Mouse (Mus musculus): ENCODE data around the gene Mcoln2. TPM values are rescaled to one million over a fixed set of nuclear protein-coding genes. Genes with fewer than 3 reads are reported as not detected.

The Mcoln2 gene
- under 1 TPM in 1 of 2 experiments, not detected in 1; 0.60 TPM for total RNA-seq (2021)

DNA sequence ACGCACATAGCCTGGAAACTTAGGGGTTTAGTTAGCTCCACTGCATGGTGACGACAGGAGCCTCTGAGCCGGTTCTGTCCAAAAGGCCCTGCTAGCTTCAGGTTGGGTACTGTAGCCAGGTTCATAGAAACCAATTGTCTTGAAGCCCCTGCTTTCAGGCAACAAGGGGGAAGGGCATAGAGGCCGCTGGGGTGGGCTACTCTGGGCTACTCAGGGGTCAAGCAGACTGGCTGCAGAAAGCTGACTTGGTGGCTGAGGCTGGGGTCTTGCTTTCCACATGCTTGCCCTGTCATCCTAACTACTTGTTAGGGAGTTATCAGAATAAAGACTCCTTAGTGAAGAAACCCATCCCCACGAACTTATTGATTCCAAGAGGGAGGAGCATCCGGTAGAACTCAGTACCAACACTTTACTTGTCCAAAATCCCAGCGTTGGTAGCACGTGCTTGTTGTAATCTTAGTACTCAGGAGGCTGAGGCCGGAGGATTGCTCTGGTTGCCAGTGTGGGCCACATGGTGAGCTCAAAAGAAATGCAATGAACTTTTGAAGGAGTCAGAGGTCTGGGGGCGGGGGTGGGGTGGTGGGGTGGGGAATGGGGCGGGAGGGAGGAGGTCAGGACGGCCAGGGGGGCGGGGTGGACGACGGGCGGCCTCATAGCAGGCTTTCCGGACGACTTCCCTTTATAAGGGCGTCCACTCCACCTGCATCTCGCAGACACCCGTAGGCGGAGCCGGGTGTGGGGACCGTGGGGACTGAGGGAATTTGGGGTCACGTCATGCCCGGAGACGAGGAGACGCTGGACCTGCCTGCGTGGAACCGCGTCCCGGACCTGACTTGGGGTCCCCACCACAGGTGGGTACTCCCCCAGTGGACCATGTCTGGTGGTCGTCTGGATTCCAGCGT is at the start of gene Mcoln2:
Gene Mcoln2, plus strand, starts transcription at position 678 of the 902 bp plus-strand sequence.
- intact Hi-C loops (cut with DNase I) = no loop called here
- DNase-seq (ENCODE audit: extremely low spot score in 1 of 2, low spot score in 2 of 2) = peak in 1 of 2 experiments; percentile 28

DNA sequence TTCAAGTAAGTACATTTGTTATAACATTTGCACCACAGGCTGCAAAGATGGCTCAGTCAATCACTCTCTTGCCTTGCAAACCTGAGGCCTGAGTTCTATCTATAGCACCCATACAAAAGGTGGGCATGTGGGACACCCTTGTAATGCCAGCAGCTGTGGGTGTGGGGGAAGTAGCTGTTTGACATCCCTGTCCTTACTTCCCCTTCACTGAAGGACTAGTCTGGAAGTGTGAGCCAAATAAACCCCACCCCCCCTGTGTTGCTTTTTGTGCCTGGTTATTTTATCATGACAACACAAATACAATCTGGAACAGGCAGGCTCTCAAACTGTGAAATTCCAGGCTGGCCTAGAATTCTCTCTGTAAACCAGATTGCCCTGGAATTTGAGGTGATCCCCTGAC is 49.7 kb upstream of the Mcoln2 start:
- intact Hi-C loops (cut with DNase I) = loop anchor here (10.0 kb wide), 1 partner anchor 145 kb away; no protein-coding TSS in a partner anchor

DNA sequence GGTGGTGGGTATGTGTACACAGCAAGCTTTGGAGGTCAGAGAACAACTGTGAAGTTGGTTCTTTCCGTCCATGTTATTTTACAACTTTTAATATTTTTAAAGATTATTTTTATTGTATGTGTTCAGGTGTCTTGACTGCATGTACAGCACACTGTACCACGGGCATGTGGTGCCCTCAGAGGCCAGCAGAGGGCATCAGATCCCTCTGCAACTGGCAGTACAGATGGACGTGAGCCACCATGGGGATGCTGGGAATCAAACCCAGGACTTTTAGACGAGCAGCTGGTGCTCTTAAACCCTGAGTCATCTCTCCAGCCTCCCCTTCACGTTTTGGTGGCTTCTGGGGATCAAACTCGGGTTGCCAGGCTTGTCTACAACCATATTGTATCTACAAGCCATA is 47.6 kb upstream of the Mcoln2 start:
- intact Hi-C loops (cut with DNase I) = loop anchor here (10.0 kb wide), 1 partner anchor 147 kb away; no protein-coding TSS in a partner anchor
- no peak for DNase-seq (ENCODE audit: extremely low spot score in 1 of 2, low spot score in 2 of 2)

More for the DNA sequence above, 49.7 kb upstream of the Mcoln2 start:
- DNase-seq (ENCODE audit: extremely low spot score in 1 of 2, low spot score in 2 of 2) = no peak

DNA sequence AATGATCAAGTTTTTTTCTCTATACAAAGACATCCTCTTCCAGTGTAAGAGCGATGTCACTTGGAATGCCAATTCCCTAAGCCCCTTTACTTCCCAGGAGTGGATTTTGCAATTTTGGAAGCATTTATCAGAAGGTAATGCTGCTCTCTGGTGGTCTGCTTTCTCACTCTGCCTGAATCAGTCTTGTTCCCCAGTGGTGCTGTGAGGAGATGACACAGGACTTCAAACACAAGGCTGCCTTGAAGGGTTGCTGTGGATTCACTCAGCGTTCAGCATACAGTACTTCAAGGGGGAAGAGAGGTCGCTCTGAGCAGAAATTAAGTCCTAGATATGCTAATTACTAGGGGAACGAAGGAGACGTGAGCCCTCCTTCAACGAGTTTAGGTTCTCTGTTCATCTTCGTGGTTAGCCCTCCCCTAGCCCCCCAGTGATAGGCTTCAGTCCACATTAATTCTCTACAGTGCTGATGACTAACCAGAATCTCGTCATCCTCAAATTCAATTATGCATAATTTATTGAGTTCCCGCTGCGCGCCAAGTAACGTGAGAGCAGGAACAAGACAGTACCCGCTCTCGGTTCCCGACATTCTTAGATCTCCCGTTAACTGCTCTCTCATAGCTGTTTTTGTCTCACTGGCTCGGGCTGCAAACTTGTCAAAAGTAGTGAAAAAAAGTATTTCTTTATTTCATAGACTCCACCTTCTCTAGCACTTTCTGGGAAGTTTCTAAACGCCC is 42.4 kb upstream of the Mcoln2 start:
- peak; percentile 26 to 29 for DNase-seq (ENCODE audit: extremely low spot score in 1 of 2, low spot score in 2 of 2)
- intact Hi-C loops (cut with DNase I) = loop anchor here (10.0 kb wide), 1 partner anchor 152 kb away; no protein-coding TSS in a partner anchor

- intact Hi-C loops (cut with DNase I) = loop anchor here (10.0 kb wide), 1 partner anchor 153 kb away; no protein-coding TSS in a partner anchor
- DNase-seq (ENCODE audit: extremely low spot score in 1 of 2, low spot score in 2 of 2) = peak; percentile 64 to 88
Observed at GRCm38 (mm10) chr3:146107921-146108571, 41.6 kb upstream of the Mcoln2 start, which contains the start of gene Wdr63. Gene Wdr63, minus strand, starts transcription at chr3:146108130.

- intact Hi-C loops (cut with DNase I) = loop anchor here (10.0 kb wide), 1 partner anchor 154 kb away; no protein-coding TSS in a partner anchor
- DNase-seq (ENCODE audit: extremely low spot score in 1 of 2, low spot score in 2 of 2) = no peak
Observed at GRCm38 (mm10) chr3:146108945-146109344, 40.7 kb upstream of the Mcoln2 start.

GRCm38 (mm10) chr3:146110358-146110757 is 39.3 kb upstream of the Mcoln2 start:
- intact Hi-C loops (cut with DNase I) = no loop called here
- no peak for DNase-seq (ENCODE audit: extremely low spot score in 1 of 2, low spot score in 2 of 2)

GRCm38 (mm10) chr3:146110916-146111315 is 38.7 kb upstream of the Mcoln2 start:
- intact Hi-C loops (cut with DNase I) = no loop called here
- DNase-seq (ENCODE audit: extremely low spot score in 1 of 2, low spot score in 2 of 2) = no peak

- intact Hi-C loops (cut with DNase I) = no loop called here
- DNase-seq (ENCODE audit: extremely low spot score in 1 of 2, low spot score in 2 of 2) = no peak
Observed at GRCm38 (mm10) chr3:146117258-146117996, 32.2 kb upstream of the Mcoln2 start, which contains the start of gene Mcoln3. Gene Mcoln3, plus strand, starts transcription at chr3:146117450.

DNA sequence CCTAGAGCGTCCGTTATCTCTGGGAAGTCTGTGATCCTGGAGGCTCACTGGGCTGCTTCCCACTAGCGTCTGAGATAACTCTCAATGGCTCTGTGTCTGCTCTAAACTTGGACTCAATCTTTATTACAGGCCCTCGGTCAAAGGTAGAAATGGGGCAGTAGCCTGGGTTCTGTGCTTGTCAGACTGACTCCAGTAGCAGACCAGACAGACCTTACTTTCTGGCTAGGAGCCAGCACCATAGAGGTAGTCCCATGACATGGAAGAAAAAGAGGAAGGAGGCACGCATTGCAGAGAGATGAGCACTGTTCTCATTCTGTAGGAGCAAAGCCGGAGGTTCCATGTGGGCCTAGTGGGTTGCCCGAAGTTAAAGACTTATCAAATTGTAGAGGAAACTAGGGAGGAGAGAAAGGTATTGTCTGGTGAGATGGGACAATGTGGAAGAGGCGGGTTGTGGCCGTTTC is 31.6 kb upstream of the Mcoln2 start:
- DNase-seq (ENCODE audit: extremely low spot score in 1 of 2, low spot score in 2 of 2) = no peak
- intact Hi-C loops (cut with DNase I) = no loop called here

- intact Hi-C loops (cut with DNase I) = no loop called here
- DNase-seq (ENCODE audit: extremely low spot score in 1 of 2, low spot score in 2 of 2) = peak in 1 of 2 experiments; percentile 22
Observed at GRCm38 (mm10) chr3:146121310-146122124, 28.1 kb upstream of the Mcoln2 start.

GRCm38 (mm10) chr3:146122125-146122420 is 27.6 kb upstream of the Mcoln2 start:
- intact Hi-C loops (cut with DNase I) = no loop called here
- no peak for DNase-seq (ENCODE audit: extremely low spot score in 1 of 2, low spot score in 2 of 2)

- no peak for DNase-seq (ENCODE audit: extremely low spot score in 1 of 2, low spot score in 2 of 2)
- intact Hi-C loops (cut with DNase I) = no loop called here
Observed at GRCm38 (mm10) chr3:146122807-146123463, 26.7 kb upstream of the Mcoln2 start.

GRCm38 (mm10) chr3:146123464-146123825 is 26.2 kb upstream of the Mcoln2 start:
- intact Hi-C loops (cut with DNase I) = no loop called here
- no peak for DNase-seq (ENCODE audit: extremely low spot score in 1 of 2, low spot score in 2 of 2)

DNA sequence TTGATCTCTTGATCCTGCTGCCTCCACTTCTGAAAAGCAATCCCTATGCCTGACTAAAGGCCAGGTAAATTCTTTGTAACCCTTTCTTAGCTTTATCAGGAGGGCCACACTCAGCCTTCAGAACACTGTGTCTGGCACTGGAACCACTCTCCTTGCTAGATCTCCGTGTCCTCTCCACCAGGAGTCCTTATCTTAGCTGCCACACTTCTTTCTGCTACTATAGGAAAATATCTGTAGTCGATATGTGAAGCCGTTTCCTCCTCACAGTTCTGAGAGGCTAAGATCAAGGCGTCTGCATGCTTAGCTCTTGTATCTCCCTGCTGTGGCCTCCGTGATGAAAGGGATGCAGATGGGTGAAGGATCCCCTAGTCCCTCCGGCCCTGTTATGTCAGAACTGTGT is 22.4 kb upstream of the Mcoln2 start:
- DNase-seq (ENCODE audit: extremely low spot score in 1 of 2, low spot score in 2 of 2) = no peak
- intact Hi-C loops (cut with DNase I) = no loop called here

- intact Hi-C loops (cut with DNase I) = no loop called here
- no peak for DNase-seq (ENCODE audit: extremely low spot score in 1 of 2, low spot score in 2 of 2)
Observed at GRCm38 (mm10) chr3:146134834-146135233, 14.8 kb upstream of the Mcoln2 start.

DNA sequence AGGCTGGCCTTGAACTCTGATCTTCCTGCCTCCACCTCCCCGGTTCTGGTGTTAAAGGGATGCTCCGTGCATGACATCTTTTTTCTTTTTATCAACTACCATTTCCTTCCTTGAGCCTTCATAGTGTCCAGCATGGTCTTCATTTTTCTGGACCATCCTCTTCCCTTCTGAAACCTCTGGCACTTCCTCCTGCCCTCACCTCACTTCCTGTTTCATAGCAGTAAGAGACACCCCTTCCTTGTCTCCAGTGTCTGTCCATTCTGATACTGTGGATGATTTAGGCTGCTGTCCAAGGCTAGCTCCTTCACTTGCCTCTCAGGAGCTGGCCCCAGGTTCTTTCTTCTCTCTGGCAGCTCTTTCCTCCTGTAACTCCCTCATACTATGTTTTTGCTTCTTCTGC is 14.2 kb upstream of the Mcoln2 start:
- DNase-seq (ENCODE audit: extremely low spot score in 1 of 2, low spot score in 2 of 2) = no peak
- intact Hi-C loops (cut with DNase I) = no loop called here
